Mouse (Mus musculus) limb, embryonic 14.5 days (tissue): ENCODE measurements around the gene Mia2. TPM values are rescaled to one million over a fixed set of nuclear protein-coding genes. Genes with fewer than 3 reads are reported as not detected.

Experiments
- ATAC-seq: fragments of 200-750 bp; cut with Nextera tagmentation; 2 replicates; pipeline ENCODE4 v1.8.0; 2017; ENCODE audit warnings: low read depth, moderate number of reproducible peaks, moderate TSS enrichment; ENCODE audit not compliant: low FRiP score
- DNase-seq: peaks from one replicate; pipeline ENCODE4 v3.0.0-alpha.2; 2015; ENCODE audit warnings: low spot score
- H3K27ac ChIP-seq: fragments of 300-500 bp; sonication (generic); replicated peaks from 2 replicates; pipeline ENCODE4 v1.5.1; 2014; ENCODE audit warnings: low read depth, mild to moderate bottlenecking, low read length, moderate library complexity, mixed read lengths
- H3K27me3 ChIP-seq: fragments of 300-500 bp; sonication (generic); 2 replicates; pipeline ENCODE4 v1.6.1; 2014; ENCODE audit warnings: low read length, mixed read lengths; ENCODE audit not compliant: control insufficient read depth, insufficient read depth
- H3K36me3 ChIP-seq: fragments of 300-500 bp; sonication (generic); 2 replicates; pipeline ENCODE4 v1.6.1; 2014; ENCODE audit warnings: mild to moderate bottlenecking, low read length, moderate library complexity, mixed read lengths; ENCODE audit not compliant: control insufficient read depth, insufficient read depth
- H3K4me1 ChIP-seq: fragments of 300-500 bp; sonication (generic); 2 replicates; pipeline ENCODE4 v1.6.1; 2014; ENCODE audit warnings: antibody characterized with exemption, low read length, mixed read lengths; ENCODE audit not compliant: control insufficient read depth, insufficient read depth
- H3K4me2 ChIP-seq: fragments of 300-500 bp; sonication (generic); replicated peaks from 2 replicates; pipeline ENCODE4 v1.6.1; 2014; ENCODE audit warnings: low read depth, mild to moderate bottlenecking, low read length, moderate library complexity; ENCODE audit not compliant: severe bottlenecking
- H3K4me3 ChIP-seq: fragments of 300-500 bp; sonication (generic); replicated peaks from 2 replicates; pipeline ENCODE4 v1.5.1; 2014; ENCODE audit warnings: low read length
- H3K9ac ChIP-seq: fragments of 300-500 bp; sonication (generic); 2 replicates; pipeline ENCODE4 v1.6.1; 2014; ENCODE audit warnings: mild to moderate bottlenecking, low read depth, low read length, moderate library complexity; ENCODE audit not compliant: severe bottlenecking
- H3K9me3 ChIP-seq: fragments of 300-500 bp; sonication (generic); 2 replicates; pipeline ENCODE4 v1.6.1; 2016; ENCODE audit warnings: low read length; ENCODE audit not compliant: control insufficient read depth
- POLR2A ChIP-seq: fragments of 200-500 bp; IDR thresholded peaks from 2 replicates; pipeline ENCODE4 v1.8.0; 2012; ENCODE audit warnings: inconsistent platforms, mild to moderate bottlenecking, moderate library complexity, borderline replicate concordance; ENCODE audit not compliant: insufficient read depth, insufficient read length; ENCODE audit errors: extremely low read depth
- WGBS: fragments of 180-500 bp; shearing (Covaris S2); extraction: QIAGEN DNeasy Blood & Tissue Kit; methylation state at CpG from one replicate; pipeline ENCODE4 v1.1.7; 2014; 5-methylcytosine and 5-hydroxymethylcytosine counted together
- polyA plus RNA-seq, 2 experiments: library from polyadenylated mRNA; depleted of rRNA in 1 of 2; stranded (reverse) in 1 of 2; unstranded in 1 of 2; fragments of >200 nt; fragmentation: Nextera tagmentation in 1 of 2; extraction: Ambion mirVana in 1 of 2; gene quantifications; 2 replicates each; pipeline versions ENCODE4 v1.2.1 to v1.2.3; 2012 to 2014

Gene Mia2
- polyA plus RNA-seq, 2 experiments, result 59.1 to 61.8 TPM

- peak; percentile 95 for ATAC-seq
- Histone ChIP-seq H3K27ac (peak overlapping the region; percentile 93), H3K4me1 (peaks cover 16% of the 10 kb centered on the region), H3K36me3 (no peaks in the 10 kb centered on the region), H3K27me3 (no peaks in the 10 kb centered on the region), H3K4me3 (peak overlapping the region; percentile 88), H3K4me2 (peak overlapping the region; percentile 77), H3K9ac (peak overlapping the region; percentile 93), H3K9me3 (no peaks in the 10 kb centered on the region)
- WGBS, result under 1% methylated on average over 83 of the region's 100 CpGs
- DNase-seq, result peak; percentile 79
- TF ChIP-seq POLR2A, result peak; percentile 85; the same call in 1 of the 2 replicates
Observed at GRCm38 (mm10) chr12:59130651-59131577, 35.3 kb downstream of the Mia2 start.

- Histone ChIP-seq H3K27ac (peak overlapping the region; percentile 93), H3K36me3 (no peaks in the 10 kb centered on the region), H3K27me3 (no peaks in the 10 kb centered on the region), H3K4me1 (peaks cover 16% of the 10 kb centered on the region), H3K9ac (peak overlapping the region; percentile 93), H3K4me3 (peak overlapping the region; percentile 88), H3K9me3 (no peaks in the 10 kb centered on the region), H3K4me2 (peak overlapping the region; percentile 77)
- 0 out of 2 replicates have a peak, but pooled peaks have one; percentile 2 for TF ChIP-seq POLR2A
- WGBS, result under 1% methylated on average over 29 of the region's 30 CpGs
- DNase-seq (peak; percentile 64), ATAC-seq (peak; percentile 59)
Observed at GRCm38 (mm10) chr12:59131578-59131946, 36.0 kb downstream of the Mia2 start.

GRCm38 (mm10) chr12:59132462-59132861 lies 36.9 kb downstream of the Mia2 start:
- Histone ChIP-seq H3K36me3 (no peaks in the 10 kb centered on the region), H3K4me3 (peak overlapping the region; percentile 88), H3K4me1 (peaks cover 16% of the 10 kb centered on the region), H3K9me3 (no peaks in the 10 kb centered on the region), H3K4me2 (peak overlapping the region; percentile 77), H3K27ac (no peak overlapping the region), H3K27me3 (no peaks in the 10 kb centered on the region), H3K9ac (peak overlapping the region; percentile 93; the same call in 1 of the 2 replicates)
- DNase-seq, result no peak
- 56% methylated on average over 3 of the region's 3 CpGs for WGBS
- no peak for ATAC-seq
- TF ChIP-seq POLR2A, result no peak

GRCm38 (mm10) chr12:59132940-59133339 lies 37.3 kb downstream of the Mia2 start:
- H3K4me1 ChIP-seq, result peaks cover 16% of the 10 kb centered on the region
- TF ChIP-seq POLR2A, result no peak
- H3K4me2 ChIP-seq, result peak overlapping the region; percentile 77
- H3K9me3 ChIP-seq, result no peaks in the 10 kb centered on the region
- H3K36me3 ChIP-seq, result no peaks in the 10 kb centered on the region
- no peak overlapping the region for H3K4me3 ChIP-seq
- H3K9ac ChIP-seq, result no peak overlapping the region
- 80% methylated on average over 7 of the region's 7 CpGs for WGBS
- ATAC-seq, result no peak
- no peak for DNase-seq
- no peak overlapping the region for H3K27ac ChIP-seq
- no peaks in the 10 kb centered on the region for H3K27me3 ChIP-seq

GRCm38 (mm10) chr12:59133437-59133999 lies 37.9 kb downstream of the Mia2 start:
- peaks cover 16% of the 10 kb centered on the region for H3K4me1 ChIP-seq
- H3K9ac ChIP-seq, result no peak overlapping the region
- H3K36me3 ChIP-seq, result 0 out of 2 replicates have a peak, but pooled peaks cover 2% of the 10 kb centered on the region
- no peak overlapping the region for H3K27ac ChIP-seq
- DNase-seq (no peak), ATAC-seq (no peak)
- WGBS, result 92% methylated on average over 10 of the region's 10 CpGs
- H3K9me3 ChIP-seq, result no peaks in the 10 kb centered on the region
- TF ChIP-seq POLR2A, result no peak
- no peak overlapping the region for H3K4me3 ChIP-seq
- H3K27me3 ChIP-seq, result no peaks in the 10 kb centered on the region
- H3K4me2 ChIP-seq, result no peak overlapping the region
